Mouse (Mus musculus): ENCODE measurements around the gene Gusb.

- TF ChIP-seq CTCF (IDR thresholded peaks at IDR 0.05; ENCODE audit: extremely low read depth, insufficient read length, insufficient replicate concordance, low read depth, low read length) (no peak), POLR2A (IDR thresholded peaks at IDR 0.05; ENCODE audit: low read depth, low read length) (no peak)
These were observed 7.9 kb downstream of the Gusb start for GRCm38 (mm10) chr5:129994989-129995388.

All from small intestine, adult 2 months (tissue).